Mouse (Mus musculus) granulocyte monocyte progenitor cell, adult 5-6 weeks (primary cell): Measurements from ENCODE around the gene Zg16. TPM values are rescaled to one million over a fixed set of nuclear protein-coding genes. Genes with fewer than 3 reads are reported as not detected.
"Not testable (repeated sequence)": the region's sequence is repeated elsewhere in the genome, so short reads cannot be mapped to it uniquely, and the experiment has no call there.

Experiments
- ATAC-seq: replicated peaks from 2 replicates; pipeline ENCODE4 v1.8.0; 2016; ENCODE audit warnings: mild to moderate bottlenecking, moderate TSS enrichment, inconsistent platforms; ENCODE audit not compliant: poor library complexity, severe bottlenecking
- total RNA-seq, 2 experiments: library from RNA; stranded (forward) in 1 of 2; stranded (reverse) in 1 of 2; fragments of 200-712, 200-1000 nt in 1 of 2; fragments of >200 nt in 1 of 2; fragmentation: Nextera tagmentation in 1 of 2; gene quantifications; 2 replicates each; pipeline ENCODE4 v1.2.3; 2014 to 2017

Gene Zg16
- total RNA-seq (2014; fragmentation: Nextera tagmentation) (not detected in 2 replicates), total RNA-seq (2017) (1.6 and 2.5 TPM in 2 replicates)

GRCm38 (mm10) chr7:127087278-127088010 is at the start of gene Zg16:
Zg16 (minus strand) TSS chr7:127087328.
- ATAC-seq, result not testable (repeated sequence)

GRCm38 (mm10) chr7:127136181-127137071 is 49.3 kb upstream of the Zg16 start:
- ATAC-seq, result peak; percentile 5; the same call in 1 of the 2 replicates

- ATAC-seq, result peak; percentile 54
Observed at GRCm38 (mm10) chr7:127134821-127135447, 47.8 kb upstream of the Zg16 start.

- ATAC-seq, result no peak
Observed at GRCm38 (mm10) chr7:127133125-127133524, 46.0 kb upstream of the Zg16 start.

GRCm38 (mm10) chr7:127129638-127130037 is 42.5 kb upstream of the Zg16 start:
- ATAC-seq, result peak; percentile 73

- ATAC-seq, result no peak
Observed at GRCm38 (mm10) chr7:127121911-127122270, 34.8 kb upstream of the Zg16 start, which contains the start of gene Qprt. Qprt (minus strand) TSS chr7:127122226.

GRCm38 (mm10) chr7:127121061-127121910 is 34.2 kb upstream of the Zg16 start:
- no peak for ATAC-seq

GRCm38 (mm10) chr7:127118671-127119445 is 31.7 kb upstream of the Zg16 start:
- no peak for ATAC-seq

GRCm38 (mm10) chr7:127117948-127118347 is 30.8 kb upstream of the Zg16 start:
- no peak for ATAC-seq

- ATAC-seq, result no peak
Observed at GRCm38 (mm10) chr7:127116331-127116935, 29.3 kb upstream of the Zg16 start.

GRCm38 (mm10) chr7:127114920-127115319 is 27.8 kb upstream of the Zg16 start:
- ATAC-seq, result no peak

GRCm38 (mm10) chr7:127113614-127114259 is 26.6 kb upstream of the Zg16 start:
- peak; percentile 38; the same call in 1 of the 2 replicates for ATAC-seq

GRCm38 (mm10) chr7:127112921-127113597 is 25.9 kb upstream of the Zg16 start:
- ATAC-seq, result peak; percentile 34; the same call in 1 of the 2 replicates

- no peak for ATAC-seq
Observed at GRCm38 (mm10) chr7:127112251-127112841, 25.2 kb upstream of the Zg16 start.

- ATAC-seq, result peak; percentile 54
Observed at GRCm38 (mm10) chr7:127111461-127111860, 24.3 kb upstream of the Zg16 start.

GRCm38 (mm10) chr7:127110239-127111007 is 23.3 kb upstream of the Zg16 start:
- peak; percentile 67 for ATAC-seq
